Mouse (Mus musculus) left cerebral cortex, adult 2 months (tissue): ENCODE data around the gene Gm5072. TPM values are rescaled to one million over a fixed set of nuclear protein-coding genes. Genes with fewer than 3 reads are reported as not detected.
"Not testable (repeated sequence)": the region's sequence is repeated elsewhere in the genome, so short reads cannot be mapped to it uniquely, and the experiment has no call there.

Experiments used
- DNase-seq, 2 experiments: peaks; one replicate each; pipeline ENCODE4 v3.0.0; 2021 to 2022; ENCODE audit warnings: low spot score in 2 of 2, mixed read lengths in 1 of 2; ENCODE audit errors: extremely low spot score in 1 of 2
- H3K27ac ChIP-seq: fragments of 200-600 bp; 2 replicates; pipeline ENCODE4 v1.8.1; 2022
- H3K4me3 ChIP-seq: fragments of 200-600 bp; 2 replicates; pipeline ENCODE4 v1.8.1; 2022
- intact Hi-C: fragments of 180-260 bp; cut with DNase I; formaldehyde crosslinking; loops from one replicate; pipeline ENCODE4 v1.15.1; 2025
- long read RNA-seq, 2 experiments: library from polyadenylated mRNA; stranded (forward); transcript quantifications; one replicate each; pipeline ENCODE4 v2.0.0; 2021; ENCODE audit warnings: borderline mapping rate in 2 of 2
- total RNA-seq, 2 experiments: library from RNA; stranded (reverse); gene quantifications; 2 replicates each; pipeline ENCODE4 v1.2.3; 2021

Gene Gm5072
- total RNA-seq: not detected
- long read RNA-seq, experiment 1: 0 reads
- long read RNA-seq, experiment 2: 0 reads

- H3K4me3 ChIP-seq, DNase-seq, intact Hi-C loops, H3K27ac ChIP-seq: not testable (repeated sequence)
These were observed at the start of gene Gm5072 for GRCm38 (mm10) chrX:91392200-91392599. TSS of gene Gm5072 (plus strand) at chrX:91392500.

Other genes starting within 250 kb of the Gm5072 start
- not detected for gene Mageb2, start 60.8 kb upstream of the Gm5072 start, total RNA-seq
- gene Gm8914, start 87.6 kb downstream of the Gm5072 start, total RNA-seq: not detected
- not detected for gene 1700084M14Rik, start 183.4 kb downstream of the Gm5072 start, total RNA-seq
- gene Gm14781, start 239.7 kb downstream of the Gm5072 start, total RNA-seq: not detected